Mouse (Mus musculus) ovary, postnatal 10 days (tissue): ENCODE results near the gene Lypd4.

ENCODE experiments used
- DNase-seq: peaks from one replicate; pipeline ENCODE4 v3.0.0; 2022; ENCODE audit warnings: low spot score

Gene Lypd4

DNA sequence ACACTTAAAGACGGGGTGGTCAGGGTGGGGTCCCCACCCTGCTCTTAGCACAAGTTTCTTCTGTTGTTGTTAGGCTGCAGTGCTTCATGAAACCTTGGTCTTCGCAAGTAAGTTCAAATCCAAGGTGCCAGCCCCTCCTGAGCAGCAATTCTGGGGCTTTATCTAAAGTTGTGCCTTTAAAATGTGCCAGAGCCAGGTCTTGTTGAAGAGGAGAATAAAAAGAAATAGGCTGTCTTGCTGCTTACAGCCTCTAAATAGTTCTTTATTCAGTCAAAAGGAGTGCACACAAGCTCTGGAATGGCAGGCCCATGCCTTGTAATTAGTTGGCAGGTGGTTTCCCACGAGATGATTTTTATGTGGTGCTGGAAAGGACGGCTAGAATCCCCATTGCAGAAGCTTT lies 17.4 kb upstream of the Lypd4 start:
- no peak for DNase-seq

- no peak for DNase-seq
Measured at GRCm38 (mm10) chr7:24886308-24886633, 16.5 kb upstream of the Lypd4 start.

DNA sequence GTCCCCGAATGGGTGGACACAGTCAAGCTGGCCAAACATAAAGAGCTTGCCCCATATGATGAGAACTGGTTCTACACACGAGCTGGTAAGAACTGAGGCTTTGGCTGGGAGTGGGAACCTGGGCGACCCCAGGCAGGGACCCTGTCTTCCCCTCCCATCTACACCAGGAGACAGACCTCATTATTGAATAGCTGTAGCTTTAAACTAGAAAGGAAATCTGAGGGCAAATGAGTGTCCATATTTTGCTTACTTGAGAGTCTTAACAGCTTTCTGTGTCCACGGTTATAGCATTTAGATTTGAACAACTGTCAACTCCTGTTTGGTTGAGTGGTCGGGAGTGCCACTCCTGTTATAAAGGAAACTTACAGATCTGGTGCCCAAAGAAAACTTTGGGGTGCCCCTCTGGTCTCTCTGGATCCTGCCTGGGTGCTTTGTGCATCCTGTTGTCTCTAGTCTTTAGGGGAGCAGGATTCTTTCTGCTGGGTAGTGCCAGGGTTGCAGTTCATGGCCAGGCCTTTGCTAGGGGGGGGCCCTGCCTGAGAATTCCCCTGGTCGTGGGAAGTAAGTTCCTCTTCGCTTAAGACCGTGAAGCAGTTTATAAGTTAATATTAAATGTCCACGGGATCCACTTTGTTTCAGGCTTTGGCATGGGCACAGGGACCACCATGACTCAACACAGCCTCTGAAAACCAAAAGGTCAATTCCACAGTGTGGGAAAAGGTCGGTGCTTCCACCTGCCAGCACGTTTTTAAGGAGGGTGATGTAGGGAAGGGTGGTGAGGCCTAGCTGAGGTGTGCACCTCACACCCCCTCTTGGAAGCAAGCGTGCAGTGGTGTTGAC lies 15.9 kb upstream of the Lypd4 start:
- no peak for DNase-seq

- DNase-seq = peak; percentile 34
Measured at GRCm38 (mm10) chr7:24884693-24885291, 15.1 kb upstream of the Lypd4 start.

DNA sequence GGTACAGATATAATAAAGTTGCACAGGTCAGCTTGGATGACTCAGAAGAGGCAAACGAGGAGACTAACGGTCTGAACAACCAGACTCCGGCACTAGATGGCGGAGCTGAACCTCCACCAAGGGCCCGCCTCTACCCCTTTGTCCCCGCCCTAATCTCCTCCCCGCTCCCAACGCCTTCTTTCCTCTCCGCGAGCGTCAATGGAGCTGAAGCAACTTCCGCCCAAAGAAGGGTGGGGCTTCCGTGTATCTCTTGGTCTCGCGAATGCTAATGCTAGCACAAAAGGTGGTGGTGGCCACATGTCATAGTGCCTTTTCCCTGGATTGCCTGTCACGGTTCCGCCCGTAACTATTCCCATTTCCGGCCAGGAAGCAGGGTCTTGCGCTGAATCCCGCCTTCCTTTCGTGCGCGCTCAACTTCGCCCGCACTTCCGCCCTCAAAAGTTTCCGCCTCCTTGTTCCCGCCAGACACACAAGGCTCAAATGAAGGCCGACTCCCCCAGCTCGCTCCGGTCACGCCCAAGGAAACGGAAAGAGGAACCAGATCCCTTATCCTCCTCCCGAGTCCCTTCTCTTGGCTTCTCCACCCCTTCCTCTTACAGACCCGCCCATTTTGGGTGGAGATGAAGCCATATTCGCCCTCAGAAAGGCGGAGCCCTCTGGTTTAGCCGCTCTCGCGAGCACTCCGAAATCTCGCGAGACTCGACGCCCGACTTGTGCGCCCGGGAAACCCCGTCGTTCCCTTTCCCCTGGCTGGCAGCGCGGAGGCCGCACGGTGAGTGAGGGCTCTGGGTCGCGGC lies 14.4 kb upstream of the Lypd4 start, which contains the start of gene Rps19:
Gene Rps19, plus strand, starts transcription at position 476 of the 797 bp plus-strand sequence.
- peak; percentile 94 for DNase-seq

GRCm38 (mm10) chr7:24882416-24883199 lies 12.9 kb upstream of the Lypd4 start:
- DNase-seq = no peak

GRCm38 (mm10) chr7:24879620-24880019 lies 9.9 kb upstream of the Lypd4 start:
- DNase-seq = no peak

DNA sequence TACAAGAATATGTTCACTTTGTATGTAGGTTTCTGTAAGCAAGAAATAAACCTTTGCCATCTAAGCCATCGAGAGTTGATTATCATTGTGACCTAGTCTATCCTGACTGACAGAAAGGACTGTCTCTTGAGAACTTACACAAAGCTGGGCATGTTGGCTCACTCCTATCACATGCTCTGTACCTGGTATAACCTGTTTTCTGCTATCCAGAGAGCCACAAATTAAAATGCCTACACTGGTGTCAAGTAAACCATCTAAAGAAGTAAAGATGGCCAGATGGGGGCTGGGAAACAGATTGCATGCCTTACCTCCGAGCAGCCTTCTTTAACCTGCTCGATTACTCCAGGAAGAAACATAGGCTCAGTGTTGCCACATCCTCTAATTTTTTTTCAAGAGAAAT lies 7.8 kb upstream of the Lypd4 start:
- no peak for DNase-seq

DNA sequence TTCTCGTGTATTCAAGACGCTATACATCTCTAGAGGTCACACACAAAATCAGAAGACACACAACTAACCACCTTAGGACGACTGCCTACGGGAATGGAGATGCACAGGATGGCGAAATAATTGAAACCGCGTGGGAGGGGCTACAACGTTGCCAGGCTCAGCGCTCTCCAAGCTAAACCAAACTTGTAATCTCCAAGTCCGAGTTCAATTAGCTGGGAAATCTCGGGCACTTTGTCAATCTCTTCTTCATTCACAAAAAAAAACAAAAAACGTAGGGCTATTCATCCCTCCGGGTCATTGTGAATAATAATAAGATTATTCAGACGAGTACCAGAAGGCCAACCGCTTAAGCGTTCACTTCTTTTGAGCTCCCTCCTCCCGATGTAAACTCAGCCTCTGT lies 661 bp downstream of the Lypd4 start:
- no peak for DNase-seq

DNA sequence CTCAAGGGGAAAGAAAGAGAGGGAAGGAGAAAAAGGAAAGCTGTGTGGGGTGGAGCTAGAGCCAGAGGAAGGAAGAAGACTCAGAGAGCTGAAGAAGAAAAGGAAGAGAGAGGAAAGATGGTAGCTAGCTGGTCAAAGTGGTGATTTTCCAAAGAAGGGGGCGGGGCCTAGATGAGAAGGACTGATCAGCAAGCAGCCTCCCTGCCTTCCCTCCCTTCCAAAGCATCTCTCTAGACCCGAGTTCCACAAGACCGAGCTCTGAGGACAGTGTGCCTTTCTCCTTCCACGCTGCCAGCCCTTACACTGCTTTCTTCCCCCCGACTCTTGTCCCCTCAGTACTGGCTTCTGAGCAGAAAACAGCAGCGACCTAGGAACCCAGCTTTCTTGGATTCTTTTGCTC lies 5.6 kb downstream of the Lypd4 start:
- DNase-seq = no peak

- no peak for DNase-seq
Measured at GRCm38 (mm10) chr7:24862853-24863252, 6.9 kb downstream of the Lypd4 start.

DNA sequence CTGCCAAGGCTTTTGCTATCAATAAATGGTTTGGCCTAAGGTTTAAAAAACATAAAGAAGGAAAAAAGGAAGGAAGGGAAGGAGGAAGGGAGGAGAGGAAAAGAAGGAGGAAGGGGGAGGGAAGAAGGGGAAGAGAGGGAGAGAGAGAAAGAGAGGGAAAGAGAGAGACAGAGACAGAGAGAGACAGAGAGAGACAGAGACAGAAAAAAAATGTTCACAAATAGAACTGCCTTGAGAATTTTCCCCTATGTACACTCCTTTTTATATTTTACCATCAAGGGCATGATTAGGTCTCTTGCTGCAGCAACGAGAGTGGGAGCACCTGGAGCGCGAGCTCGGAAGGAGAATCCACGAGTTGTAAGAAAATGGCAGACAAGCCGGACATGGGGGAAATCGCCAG lies 7.8 kb downstream of the Lypd4 start, which contains the start of gene Gm9844:
Gene Gm9844, plus strand, starts transcription at position 301 of the 400 bp plus-strand sequence.
- DNase-seq = no peak

DNA sequence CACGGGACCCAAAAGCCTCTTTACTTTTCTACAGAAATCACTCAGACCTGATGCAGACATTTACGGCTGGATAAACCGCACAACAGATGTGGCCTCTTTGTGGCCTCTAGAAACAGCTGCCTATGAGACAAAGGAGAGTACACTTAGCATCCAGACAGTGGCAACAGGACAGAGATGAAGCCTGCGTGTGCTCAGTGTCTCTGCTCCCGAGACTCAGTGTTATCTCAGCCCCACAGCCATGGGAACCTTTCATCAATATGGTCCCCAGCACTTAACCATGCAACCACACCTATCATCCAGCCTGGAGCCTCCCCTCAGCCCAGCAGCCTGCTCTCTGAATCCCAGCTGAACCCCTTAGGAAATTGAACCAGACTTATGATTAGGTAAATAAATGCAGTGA lies 10.5 kb downstream of the Lypd4 start:
- DNase-seq = no peak

DNA sequence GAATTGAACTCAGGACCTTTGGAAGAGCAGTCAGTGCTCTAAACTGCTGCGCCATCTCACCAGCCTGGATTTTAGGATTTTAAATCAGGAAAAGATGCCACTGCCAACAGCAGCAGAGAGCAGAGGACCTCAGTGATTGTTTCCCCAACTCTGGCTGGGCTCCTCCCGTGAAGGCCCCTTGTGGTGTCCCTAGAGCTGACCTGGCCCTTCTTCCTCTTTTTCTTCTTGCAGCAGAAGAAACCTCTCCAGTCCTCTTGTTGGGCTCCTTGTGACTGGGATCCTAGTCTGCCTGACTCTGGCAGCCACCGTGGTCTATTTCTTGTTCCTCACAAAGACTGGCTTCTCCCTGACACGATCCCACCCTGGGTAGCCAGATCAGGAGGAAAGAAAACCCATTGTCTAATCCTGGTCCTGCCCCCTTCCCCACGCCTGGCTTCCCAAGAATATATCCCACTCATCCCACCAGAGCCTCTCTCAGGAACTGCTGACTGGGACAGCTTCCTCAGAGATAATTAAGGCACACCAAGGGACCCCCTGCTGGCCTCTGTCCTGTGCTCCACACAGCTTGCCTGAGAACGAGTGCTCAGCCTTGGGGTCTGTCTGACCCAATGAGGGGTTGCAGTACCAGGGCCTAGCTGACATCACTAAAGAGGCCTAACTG lies 13.2 kb downstream of the Lypd4 start:
- DNase-seq = no peak

GRCm38 (mm10) chr7:24853695-24854094 lies 16.0 kb downstream of the Lypd4 start:
- DNase-seq = no peak

DNA sequence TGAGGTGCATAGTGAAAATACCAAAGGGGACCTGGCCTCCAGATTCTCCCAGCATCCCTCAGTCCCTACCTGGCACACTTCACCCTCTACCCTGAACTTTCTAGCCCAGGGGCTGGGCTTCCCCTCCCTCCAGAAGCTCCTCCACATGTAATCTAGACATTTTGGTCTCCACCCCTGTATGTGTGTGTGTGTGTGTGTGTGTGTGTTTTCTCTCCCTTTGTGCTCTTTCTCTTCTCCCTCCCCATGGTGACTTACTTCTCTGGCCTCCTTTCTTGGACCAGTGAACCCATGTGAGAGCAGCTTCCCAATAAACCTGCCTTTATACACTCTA lies 16.5 kb downstream of the Lypd4 start:
- no peak for DNase-seq

- no peak for DNase-seq
Measured at GRCm38 (mm10) chr7:24852557-24853232, 17.0 kb downstream of the Lypd4 start.

DNA sequence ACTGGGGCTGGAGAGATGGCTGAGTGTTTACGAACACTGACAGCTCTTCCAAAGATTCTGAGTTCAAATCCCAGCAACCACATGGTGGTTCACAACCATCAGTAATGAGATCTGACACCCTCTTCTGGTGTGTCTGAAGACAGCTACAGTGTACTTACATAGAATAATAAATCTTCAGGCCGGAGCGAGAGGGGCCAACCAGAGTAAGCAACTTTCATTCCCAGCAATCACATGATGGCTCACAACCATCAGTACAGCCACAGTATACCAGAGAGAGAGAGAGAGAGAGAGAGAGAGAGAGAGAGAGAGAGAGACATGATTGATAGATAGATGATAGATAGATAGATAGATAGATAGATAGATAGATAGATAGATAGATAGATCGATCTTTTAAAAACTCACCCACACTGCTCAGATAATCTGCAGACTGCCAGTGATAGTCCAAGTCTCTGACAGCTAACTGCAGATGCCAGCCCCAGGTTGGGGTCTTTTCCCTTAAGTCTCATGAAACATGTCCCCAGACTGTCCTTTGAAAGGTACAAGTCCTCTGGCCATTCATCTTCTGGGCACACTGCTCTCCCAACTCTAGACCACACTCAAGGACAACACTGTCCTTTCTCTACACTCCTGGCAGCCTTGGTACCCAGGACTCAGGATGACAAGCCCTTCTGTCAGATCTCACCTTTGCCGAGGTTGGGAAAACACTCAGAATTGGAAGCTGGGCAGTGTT lies 18.0 kb downstream of the Lypd4 start:
- no peak for DNase-seq

GRCm38 (mm10) chr7:24850899-24851303 lies 18.8 kb downstream of the Lypd4 start:
- DNase-seq = no peak

- no peak for DNase-seq
Measured at GRCm38 (mm10) chr7:24850162-24850561, 19.6 kb downstream of the Lypd4 start.
